Mouse (Mus musculus) liver, postnatal 0 days (tissue): ENCODE measurements around the gene Ksr2.

Experiments
- CTCF ChIP-seq: sonication (generic); IDR thresholded peaks from 2 replicates; pipeline ENCODE4 v1.5.1; 2016; ENCODE audit warnings: antibody characterized with exemption, low read depth
- EP300 ChIP-seq: IDR thresholded peaks from 2 replicates; pipeline ENCODE4 v1.6.1; 2016; ENCODE audit warnings: antibody characterized with exemption, low read depth, mild to moderate bottlenecking

GRCm38 (mm10) chr5:117709306-117709705 lies 295.5 kb downstream of the Ksr2 start:
- no peak for TF ChIP-seq CTCF
- no peak for TF ChIP-seq EP300
